Mouse (Mus musculus) retina, postnatal 1 day (tissue): ENCODE results near the gene Grasp.

ENCODE experiments used
- DNase-seq: peaks from one replicate; pipeline ENCODE4 v3.0.0-alpha.2; 2012

The Grasp gene

DNA sequence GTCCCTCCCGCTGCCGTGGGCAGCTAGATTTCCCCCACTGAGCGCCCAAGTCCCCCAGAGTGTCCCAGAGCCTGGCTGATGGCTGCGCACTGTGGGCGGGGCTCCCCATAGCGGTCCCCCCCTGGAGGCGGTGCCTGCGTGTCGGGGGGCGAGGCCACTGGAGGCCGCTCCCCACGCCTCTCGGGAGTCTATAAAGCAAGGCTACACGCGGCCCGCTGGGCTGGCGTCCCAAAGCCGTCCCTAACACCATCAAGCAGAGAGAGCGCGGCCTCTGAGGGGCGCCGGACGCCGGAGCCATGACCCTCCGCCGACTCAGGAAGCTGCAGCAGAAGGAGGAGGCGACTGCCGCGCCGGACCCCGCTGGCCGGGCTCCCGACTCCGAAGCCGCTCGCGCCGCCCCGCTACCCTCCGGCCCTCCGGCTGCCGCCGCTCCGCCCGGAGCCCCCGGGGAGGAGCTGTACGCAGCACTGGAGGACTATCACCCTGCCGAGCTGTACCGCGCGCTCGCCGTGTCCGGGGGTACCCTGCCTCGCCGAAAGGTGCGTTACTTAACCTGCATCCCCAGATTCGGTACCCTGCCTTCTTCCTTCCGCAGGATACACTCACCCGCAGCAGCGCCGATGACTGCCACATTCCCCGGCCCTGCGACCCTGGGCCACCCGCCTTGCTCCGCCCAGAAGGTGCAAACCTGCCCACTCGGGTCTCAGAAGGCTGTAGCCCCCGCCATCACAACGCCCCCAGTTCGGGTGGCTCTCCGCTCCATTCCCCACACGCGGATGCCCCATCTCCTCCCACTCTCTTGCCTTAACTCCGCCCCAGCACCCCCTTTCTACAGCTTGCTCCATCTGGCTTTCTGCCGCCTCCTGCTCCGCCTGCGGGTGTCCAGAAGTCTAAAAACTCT is at the start of gene Grasp:
Grasp (plus strand) TSS at position 183 of the 901 bp plus-strand sequence.
- peak; percentile 89 for DNase-seq

DNA sequence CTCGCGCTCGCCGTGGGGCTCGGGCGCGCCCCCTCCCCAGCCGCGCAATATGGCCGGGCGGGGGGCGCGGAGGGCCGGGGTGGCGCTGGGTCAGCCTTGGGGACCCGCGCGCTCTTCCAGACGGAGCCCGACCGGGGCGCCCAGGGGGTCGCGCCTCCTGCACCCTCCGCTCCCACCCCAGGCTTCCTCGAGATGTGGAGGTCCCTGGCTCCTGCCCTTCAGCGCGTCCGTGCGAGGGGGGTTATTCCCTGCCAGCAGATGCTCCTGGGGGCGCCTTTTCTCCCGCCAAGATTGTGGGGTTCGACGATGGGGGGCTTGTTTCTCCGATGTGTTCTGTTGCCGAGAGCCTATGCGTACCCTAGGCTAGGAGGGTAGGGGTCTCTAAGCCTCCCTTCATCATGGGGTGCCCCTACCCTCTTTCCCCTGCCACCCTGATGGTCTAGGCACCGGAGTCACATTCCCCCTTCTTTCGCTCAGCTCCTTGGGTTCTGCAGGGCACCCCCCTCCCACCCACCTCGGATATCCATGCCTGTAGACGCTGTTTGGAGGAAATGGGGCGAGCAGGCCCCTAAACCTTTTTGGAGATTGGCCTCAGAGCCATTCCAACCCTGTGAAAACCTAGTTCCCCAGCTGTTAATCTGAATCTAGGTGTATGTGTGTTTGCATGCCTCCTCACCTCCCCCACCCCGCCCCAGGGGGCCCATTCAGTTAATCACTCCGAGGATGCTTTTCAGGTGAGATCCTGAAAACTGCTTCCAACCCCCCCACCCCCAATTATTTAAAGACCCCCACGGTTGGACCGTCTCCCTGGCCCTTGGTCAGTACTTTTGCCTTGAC is 49.5 kb upstream of the Grasp start:
- DNase-seq: no peak

GRCm38 (mm10) chr15:101175131-101175460 is 48.9 kb upstream of the Grasp start:
- no peak for DNase-seq

- no peak for DNase-seq
Observed at GRCm38 (mm10) chr15:101175613-101176283, 48.2 kb upstream of the Grasp start.

DNA sequence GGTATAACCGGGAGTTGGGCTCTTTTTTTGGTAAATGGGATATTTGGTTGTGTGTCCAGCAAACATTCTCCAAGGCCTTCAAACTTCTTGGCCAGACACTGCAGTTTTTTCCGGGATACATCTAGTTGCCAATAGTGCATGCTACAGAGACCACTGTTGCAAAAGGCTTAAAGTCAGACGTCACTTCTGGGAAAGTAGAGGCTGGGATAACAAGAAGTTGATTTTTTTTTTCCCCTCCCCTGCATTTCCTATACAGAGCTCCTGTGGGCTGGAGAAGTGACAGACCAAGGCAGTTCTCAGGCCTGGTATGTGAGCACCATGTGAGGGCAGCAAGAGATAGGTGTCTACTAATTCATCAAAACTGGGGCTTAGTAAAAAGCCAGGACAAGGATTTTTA is 47.7 kb upstream of the Grasp start:
- no peak for DNase-seq

DNA sequence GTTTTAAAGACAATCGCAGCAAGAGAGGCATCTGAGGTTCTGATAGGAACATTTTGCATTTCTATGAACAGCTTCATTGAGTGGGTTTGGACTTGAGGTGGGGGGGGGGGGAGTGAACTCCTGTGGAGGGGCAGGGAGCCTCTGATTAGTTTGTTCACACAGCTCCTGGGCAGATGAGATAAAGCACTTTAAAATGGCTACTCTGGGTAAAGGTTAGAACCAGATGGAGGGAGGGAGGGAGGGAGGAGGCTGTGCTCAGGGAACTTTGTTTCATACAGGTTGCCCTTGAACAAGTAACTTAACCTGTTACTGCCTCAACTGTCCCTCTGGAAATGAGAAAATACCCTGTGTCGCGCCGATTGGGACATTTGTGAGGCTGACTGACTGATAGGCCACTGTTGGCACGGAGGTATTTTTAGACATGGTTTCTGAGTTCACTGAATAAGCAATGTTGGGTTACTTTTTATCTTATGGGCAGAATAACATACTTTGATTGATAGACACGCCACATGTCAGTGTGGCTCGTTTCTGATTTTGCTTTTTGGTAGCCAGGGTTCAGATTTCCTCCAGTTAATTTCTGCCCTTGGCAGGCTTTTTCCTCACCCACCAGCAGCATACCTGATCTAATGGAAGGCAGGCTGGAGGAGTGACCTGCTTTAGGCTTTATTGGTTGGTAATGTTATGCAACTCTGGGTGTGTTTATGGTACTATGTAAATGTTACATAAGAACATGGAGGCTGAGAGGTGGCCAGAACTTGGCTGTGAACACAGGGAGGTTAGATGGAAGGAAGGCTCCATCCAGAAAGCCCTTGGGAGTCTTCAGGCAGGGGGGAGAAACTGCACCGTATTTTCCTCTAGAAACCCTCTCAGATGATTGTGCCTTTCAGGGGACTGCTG is 46.9 kb upstream of the Grasp start:
- DNase-seq: no peak

DNA sequence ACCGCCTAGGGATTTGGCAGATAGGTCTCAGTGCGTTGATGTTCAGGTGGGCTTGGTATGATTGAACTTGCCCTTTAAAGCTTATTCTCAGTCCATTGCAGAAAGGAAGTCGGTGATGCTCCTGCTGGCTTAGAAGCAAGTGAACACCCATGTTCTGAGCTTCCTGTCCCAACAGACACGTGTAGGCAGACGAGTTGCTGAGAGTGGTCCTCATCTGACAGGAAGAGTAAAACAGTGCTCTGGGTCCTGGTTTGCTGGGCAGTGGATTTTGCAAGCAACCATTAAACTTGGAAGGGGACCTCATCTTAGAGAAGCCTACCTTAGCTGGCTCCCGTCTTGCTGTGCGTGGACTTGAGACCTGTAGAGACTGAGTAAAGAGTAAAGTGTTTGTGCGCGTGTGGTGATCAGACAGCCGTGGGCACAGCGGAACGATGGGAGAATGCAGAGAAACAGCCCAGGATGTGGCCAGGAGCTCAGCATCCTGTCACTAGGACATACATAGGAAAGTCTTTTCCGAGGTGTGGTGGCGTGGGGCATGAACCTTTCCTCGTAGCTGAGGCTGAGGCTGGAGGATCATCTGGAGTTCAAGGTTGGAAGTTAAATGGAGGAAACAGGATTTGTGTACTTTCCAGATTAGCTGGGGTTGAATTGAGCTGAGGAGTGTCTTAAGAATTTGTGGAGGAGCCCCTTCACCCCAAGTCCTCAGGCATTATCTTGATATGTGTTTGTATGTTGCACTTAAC is 43.5 kb upstream of the Grasp start:
- no peak for DNase-seq

GRCm38 (mm10) chr15:101181106-101181466 is 42.9 kb upstream of the Grasp start:
- DNase-seq: no peak

DNA sequence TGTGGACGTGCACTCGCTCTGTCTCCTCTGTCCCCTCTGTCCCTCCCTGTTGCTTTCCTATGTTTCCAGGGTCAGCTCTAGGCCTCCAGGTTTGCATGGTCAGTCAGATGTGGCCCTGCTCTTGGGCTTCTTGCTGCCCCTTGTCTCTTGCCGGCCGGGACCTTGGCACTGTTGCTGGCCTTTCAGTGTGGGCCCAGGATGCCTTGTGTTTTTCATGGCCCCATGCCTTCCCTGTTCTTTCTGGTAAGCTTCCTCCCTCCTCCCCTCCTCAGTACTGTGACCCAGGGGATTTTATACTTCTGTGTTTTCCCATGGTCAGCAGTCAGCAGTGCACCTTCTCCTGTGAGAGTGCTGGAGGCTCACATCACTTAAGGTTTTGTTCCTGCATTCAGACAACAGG is 42.5 kb upstream of the Grasp start:
- DNase-seq: no peak

DNA sequence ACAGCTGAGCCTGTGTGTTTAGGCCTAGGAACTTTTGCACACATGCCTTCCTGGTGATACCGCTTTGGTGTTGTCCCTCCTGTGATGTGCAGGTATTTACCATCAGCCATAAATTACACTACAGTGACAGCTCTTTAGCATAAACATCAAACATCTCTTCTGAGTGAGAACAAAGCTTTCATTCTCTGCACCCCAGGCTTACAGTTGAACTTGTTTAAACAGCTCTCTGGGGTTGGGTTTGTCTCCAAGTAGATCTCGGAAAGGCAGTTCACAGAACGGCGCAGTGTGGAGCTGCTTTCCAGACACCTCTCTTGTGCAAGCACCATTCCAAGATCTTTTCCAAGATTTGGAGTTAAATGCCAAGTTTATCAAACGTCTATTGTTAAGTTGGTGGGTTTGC is 41.3 kb upstream of the Grasp start:
- no peak for DNase-seq

DNA sequence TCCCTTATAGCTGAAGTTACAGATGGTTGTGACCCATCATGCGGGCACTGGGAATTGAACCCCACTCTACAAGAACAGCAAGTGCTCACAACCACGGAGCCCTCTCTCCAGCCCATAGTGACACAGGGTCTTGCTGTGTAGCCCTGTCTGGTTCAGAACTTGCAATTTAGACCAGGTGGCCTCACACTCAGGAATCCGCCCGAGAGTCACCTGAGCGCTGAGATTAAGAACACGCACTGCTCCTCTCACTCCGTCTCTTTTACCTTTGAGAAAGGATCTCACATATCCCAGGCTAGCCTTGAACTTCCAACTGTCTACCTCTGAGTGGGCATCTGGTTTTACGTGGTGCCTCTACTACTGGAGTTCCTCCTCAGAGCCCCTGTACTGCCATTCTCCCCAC is 39.7 kb upstream of the Grasp start:
- no peak for DNase-seq

- DNase-seq: no peak
Observed at GRCm38 (mm10) chr15:101185549-101185948, 38.4 kb upstream of the Grasp start.

DNA sequence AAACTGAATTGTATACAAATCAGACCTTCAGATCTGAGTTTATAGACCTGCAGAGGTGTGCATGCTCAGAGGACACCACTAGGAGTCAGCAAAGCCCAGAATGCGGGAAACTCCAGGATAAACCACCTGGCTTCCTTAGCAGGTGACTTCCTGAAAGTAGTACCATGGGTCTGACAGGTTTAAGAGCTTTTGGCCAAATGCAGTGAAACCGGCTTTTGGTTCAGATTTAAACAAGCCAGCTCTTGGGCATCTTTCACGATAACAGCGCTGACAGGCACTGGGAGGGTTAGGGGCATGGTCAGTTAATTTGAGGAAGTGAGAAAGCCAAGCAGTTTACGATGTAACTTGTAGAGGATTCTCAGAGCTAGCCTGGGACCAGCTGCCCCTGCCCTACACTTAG is 36.1 kb upstream of the Grasp start:
- no peak for DNase-seq

GRCm38 (mm10) chr15:101189981-101190761 is 33.8 kb upstream of the Grasp start:
- no peak for DNase-seq

GRCm38 (mm10) chr15:101190762-101191150 is 33.2 kb upstream of the Grasp start:
- no peak for DNase-seq

- peak; percentile 55 for DNase-seq
Observed at GRCm38 (mm10) chr15:101191459-101192259, 32.3 kb upstream of the Grasp start.

- no peak for DNase-seq
Observed at GRCm38 (mm10) chr15:101192260-101192640, 31.7 kb upstream of the Grasp start.

- no peak for DNase-seq
Observed at GRCm38 (mm10) chr15:101192651-101193050, 31.3 kb upstream of the Grasp start.

DNA sequence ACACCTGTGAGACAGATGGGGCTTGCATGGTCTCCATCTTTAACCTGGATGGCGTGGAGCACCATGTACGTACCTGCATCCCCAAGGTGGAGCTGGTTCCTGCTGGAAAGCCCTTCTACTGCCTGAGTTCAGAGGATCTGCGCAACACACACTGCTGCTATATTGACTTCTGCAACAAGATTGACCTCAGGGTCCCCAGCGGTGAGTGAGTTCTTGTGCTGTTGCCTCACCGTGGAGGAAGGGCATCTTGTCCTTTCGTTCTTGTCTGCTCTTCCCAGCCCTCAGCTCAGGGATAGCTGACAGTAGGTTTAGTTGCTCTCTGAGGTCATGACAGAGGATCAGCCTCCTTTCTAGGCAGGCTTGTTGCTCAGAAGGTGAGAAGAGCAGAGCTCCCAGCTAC is 30.0 kb upstream of the Grasp start:
- no peak for DNase-seq
